In genomic region chr2:165906332-165906945, GRCm38 (mm10) we compare ENCODE assay signal across 8 mouse cellular contexts. TPM values are rescaled to one million over a fixed set of nuclear protein-coding genes. Genes with fewer than 3 reads are reported as not detected.
A peak's percentile ranks its signal among the peaks of the same experiment; 100 is the strongest.
DNase-seq lines count a peak whose midpoint lies in the region; ATAC-seq and TF ChIP-seq lines count a peak whose summit lies in the region.

No protein-coding gene starts in this region.

- no peaks in the 10 kb centered on the region for H3K27me3 ChIP-seq in lung, embryonic 15.5 days
- H3K27me3 ChIP-seq in heart, embryonic 15.5 days = no peaks in the 10 kb centered on the region
- H3K27me3 ChIP-seq in limb, embryonic 14.5 days (ENCODE audit: control insufficient read depth, insufficient read depth, low read length) = no peaks in the 10 kb centered on the region

- WGBS in lung, embryonic 15.5 days = 15% methylated on average over 15 of the region's 15 CpGs
- WGBS in lung, adult 2 months = 22% methylated on average over 15 of the region's 15 CpGs
- WGBS in heart, embryonic 15.5 days = 21% methylated on average over 15 of the region's 15 CpGs
- WGBS in limb, embryonic 14.5 days = 27% methylated on average over 15 of the region's 15 CpGs

- no peak for DNase-seq in lung, adult 2 months
- DNase-seq in cerebellum, adult 9-11 months = peak; percentile 65
- DNase-seq in limb, embryonic 14.5 days (ENCODE audit: low spot score) = peak; percentile 45
- DNase-seq in frontal cortex, postnatal 25 days (ENCODE audit: low spot score in 2 of 2) = no peak
- DNase-seq in thymus, postnatal 25 days = no peak
- no peak for DNase-seq in left cerebral cortex, adult 18-20 months (ENCODE audit: low spot score in 2 of 2)

- H3K4me2 ChIP-seq in lung, embryonic 15.5 days = no peak overlapping the region
- no peak overlapping the region for H3K4me2 ChIP-seq in heart, embryonic 15.5 days
- no peak overlapping the region for H3K4me2 ChIP-seq in limb, embryonic 14.5 days (replicated peaks; ENCODE audit: low read depth, low read length, severe bottlenecking)

- TF ChIP-seq CTCF in lung, adult 2 months (IDR thresholded peaks at IDR 0.05; ENCODE audit: insufficient read depth, low read length) = no peak

- peaks cover 30% of the 10 kb centered on the region for H3K4me1 ChIP-seq in lung, embryonic 15.5 days
- 0 out of 2 replicates have a peak, but pooled peaks cover 5% of the 10 kb centered on the region for H3K4me1 ChIP-seq in lung, adult 2 months (ENCODE audit: control insufficient read depth, insufficient read depth, low read length)
- H3K4me1 ChIP-seq in heart, embryonic 15.5 days (replicated peaks) = peaks cover 21% of the 10 kb centered on the region
- H3K4me1 ChIP-seq in limb, embryonic 14.5 days (ENCODE audit: control insufficient read depth, insufficient read depth, low read length) = no peaks in the 10 kb centered on the region

- ATAC-seq in lung, embryonic 15.5 days (ENCODE audit: borderline replicate concordance, extremely low read depth, low FRiP score, low TSS enrichment) = peak; percentile 66
- ATAC-seq in heart, embryonic 15.5 days (replicated peaks; ENCODE audit: insufficient number of reproducible peaks, insufficient read depth, low FRiP score, low read depth) = 0 out of 2 replicates have a peak, but pooled peaks have one; percentile 2
- no peak; the same call in 1 of the 2 replicates for ATAC-seq in limb, embryonic 14.5 days (ENCODE audit: low FRiP score, low read depth)

- no peaks in the 10 kb centered on the region for H3K9me3 ChIP-seq in lung, embryonic 15.5 days
- H3K9me3 ChIP-seq in heart, embryonic 15.5 days (replicated peaks) = no peaks in the 10 kb centered on the region
- H3K9me3 ChIP-seq in limb, embryonic 14.5 days (ENCODE audit: control insufficient read depth, low read length) = no peaks in the 10 kb centered on the region

- H3K27ac ChIP-seq in lung, embryonic 15.5 days = peak overlapping the region; percentile 34
- 0 out of 2 replicates have a peak overlapping the region, but pooled peaks have one; percentile 1 for H3K27ac ChIP-seq in heart, embryonic 15.5 days
- no peak overlapping the region for H3K27ac ChIP-seq in limb, embryonic 14.5 days (replicated peaks; ENCODE audit: low read depth, low read length)

- TF ChIP-seq POLR2A in lung, adult 2 months (IDR thresholded peaks at IDR 0.05; ENCODE audit: borderline replicate concordance, extremely low read depth, low read depth, low read length) = no peak
- TF ChIP-seq POLR2A in limb, embryonic 14.5 days (IDR thresholded peaks at IDR 0.05; ENCODE audit: borderline replicate concordance, extremely low read depth, insufficient read depth, insufficient read length) = no peak

- H3K4me3 ChIP-seq in lung, embryonic 15.5 days = no peak overlapping the region
- H3K4me3 ChIP-seq in lung, adult 2 months (replicated peaks; ENCODE audit: extremely low read depth, low read depth, low read length) = no peak overlapping the region
- H3K4me3 ChIP-seq in heart, embryonic 15.5 days = no peak overlapping the region
- no peak overlapping the region for H3K4me3 ChIP-seq in limb, embryonic 14.5 days (replicated peaks; ENCODE audit: low read length)

- no peaks in the 10 kb centered on the region for H3K36me3 ChIP-seq in lung, embryonic 15.5 days
- H3K36me3 ChIP-seq in heart, embryonic 15.5 days = no peaks in the 10 kb centered on the region
- no peaks in the 10 kb centered on the region for H3K36me3 ChIP-seq in limb, embryonic 14.5 days (ENCODE audit: control insufficient read depth, insufficient read depth, low read length)

- H3K9ac ChIP-seq in lung, embryonic 15.5 days = no peak overlapping the region
- H3K9ac ChIP-seq in heart, embryonic 15.5 days = no peak overlapping the region
- 0 out of 2 replicates have a peak overlapping the region, but pooled peaks have one; percentile 31 for H3K9ac ChIP-seq in limb, embryonic 14.5 days (ENCODE audit: low read depth, low read length, severe bottlenecking)

RNA-seq across cellular contexts. Expression of gene Zmynd8, which starts 7.6 kb away (rescaled TPM):
- polyA plus RNA-seq in lung, embryonic 15.5 days (2015; fragmentation: Nextera tagmentation; extraction: Ambion mirVana) = 44.7 and 46.0 TPM in 2 replicates
- 25.3 and 29.8 TPM in 2 replicates for polyA plus RNA-seq in lung, adult 2 months (2012; rRNA removed)
- polyA plus RNA-seq in heart, embryonic 15.5 days (2015; fragmentation: Nextera tagmentation; extraction: Ambion mirVana) = 39.1 and 40.7 TPM in 2 replicates
- polyA plus RNA-seq in limb, embryonic 14.5 days (2012; rRNA removed) = 47.6 and 49.5 TPM in 2 replicates
- polyA plus RNA-seq in limb, embryonic 14.5 days (2014; fragmentation: Nextera tagmentation; extraction: Ambion mirVana) = 30.2 and 39.8 TPM in 2 replicates
- 100 to 1,000 TPM; 150 to 151 TPM for total RNA-seq in left cerebral cortex, adult 18-20 months (2021)

Comparison
In these comparisons a context has a peak if more than half of its experiments do, and no peak if none do; other contexts are left out.
1. DNase-seq: peak in cerebellum, adult 9-11 months (single experiment) and limb, embryonic 14.5 days (single experiment); none in lung, adult 2 months (single experiment), frontal cortex, postnatal 25 days (0 of 2), thymus, postnatal 25 days (single experiment) and left cerebral cortex, adult 18-20 months (0 of 2).